Mouse (Mus musculus): ENCODE data around the gene Rps27.

- TF ChIP-seq CTCF (IDR thresholded peaks at IDR 0.05) = no peak
- no peak for TF ChIP-seq EP300 (IDR thresholded peaks at IDR 0.05)
These were observed 28.4 kb upstream of the Rps27 start for GRCm38 (mm10) chr3:90241669-90242358.
